Mouse (Mus musculus) erythroblast, embryonic 14.5 days (primary cell): ENCODE data around the gene Ptprd.

Experiments used
- GATA1 ChIP-seq: IDR thresholded peaks from 2 replicates; pipeline ENCODE4 v1.6.1; 2012; ENCODE audit warnings: low read length, inconsistent platforms, mixed read lengths
- TAL1 ChIP-seq: IDR thresholded peaks from 3 replicates; pipeline ENCODE4 v1.6.1; 2012; ENCODE audit warnings: low read length, inconsistent platforms, mixed read lengths

- TF ChIP-seq GATA1 (no peak), TAL1 (no peak)
Measured at GRCm38 (mm10) chr4:76608246-76608645, 1603.5 kb downstream of the Ptprd start.
